Mouse (Mus musculus): Measurements from ENCODE around the gene Phb2. TPM values are rescaled to one million over a fixed set of nuclear protein-coding genes. Genes with fewer than 3 reads are reported as not detected.

Phb2 gene
- total RNA-seq, 2 experiments from 2014 or later = 121 to 124 TPM

GRCm38 (mm10) chr6:124765951-124766350 lies 53.8 kb downstream of the Phb2 start:
- no peak for DNase-seq (ENCODE audit: low spot score in 2 of 2)
- no peak overlapping the region for H3K27ac ChIP-seq
- TF ChIP-seq CTCF (conservative IDR thresholded peaks at IDR 0.05) = no peak
- H3K4me3 ChIP-seq = no peak overlapping the region

Small RNA genes within 50 kb of the gene (microRNA-seq; reads per million reads assigned to microRNA genes)
- gene Mir141 (3.1 to 3.2 reads per million in 2 experiments), gene Mir200c (29.6 to 45.0 reads per million in 2 experiments)

Other genes starting within 250 kb of the Phb2 start
- 100 to 1,000 TPM; 265 to 268 TPM for gene Clstn3, start 247.5 kb upstream of the Phb2 start, total RNA-seq (2021)
- gene C1rl, start 219.2 kb upstream of the Phb2 start, total RNA-seq (2021) = under 1 TPM; 0.27 to 0.28 TPM
- under 1 TPM; 0.72 to 0.86 TPM for gene C1ra, start 199.9 kb upstream of the Phb2 start, total RNA-seq (2021)
- gene C1s1, start 170.0 kb upstream of the Phb2 start, total RNA-seq (2021) = 1 to 10 TPM in 1 of 2 experiments, under 1 TPM in 1; 0.79 to 1.2 TPM
- not detected for gene C1rb, start 142.0 kb upstream of the Phb2 start, total RNA-seq (2021)
- under 1 TPM; 0.26 to 0.52 TPM for gene C1s2, start 76.3 kb upstream of the Phb2 start, total RNA-seq (2021)
- gene Lpcat3, start 49.3 kb upstream of the Phb2 start, total RNA-seq (2021) = 10 to 100 TPM; 31.0 to 32.6 TPM
- gene Emg1, start 158 bp upstream of the Phb2 start, total RNA-seq (2021) = 10 to 100 TPM; 58.0 to 58.7 TPM
- gene Ptpn6, start 26.4 kb downstream of the Phb2 start, total RNA-seq (2021) = 1 to 10 TPM; 5.5 to 6.6 TPM
- gene Grcc10, start 29.0 kb downstream of the Phb2 start, total RNA-seq (2021) = 100 to 1,000 TPM; 295 to 339 TPM
- gene Gm45234, start 43.7 kb downstream of the Phb2 start, total RNA-seq (2021) = not detected
- gene Atn1, start 44.2 kb downstream of the Phb2 start, total RNA-seq (2021) = 100 to 1,000 TPM; 159 to 164 TPM
- 1,000 to 10,000 TPM in 1 of 2 experiments, 100 to 1,000 TPM in 1; 981 to 1,025 TPM for gene Eno2, start 57.3 kb downstream of the Phb2 start, total RNA-seq (2021)
- gene Lrrc23, start 67.4 kb downstream of the Phb2 start, total RNA-seq (2021) = 1 to 10 TPM; 1.4 to 1.6 TPM
- gene Spsb2, start 96.3 kb downstream of the Phb2 start, total RNA-seq (2021) = 1 to 10 TPM; 3.4 to 4.6 TPM
- 100 to 1,000 TPM; 713 to 768 TPM for gene Tpi1, start 102.0 kb downstream of the Phb2 start, total RNA-seq (2021)
- 100 to 1,000 TPM; 185 to 198 TPM for gene Usp5, start 117.1 kb downstream of the Phb2 start, total RNA-seq (2021)
- 1 to 10 TPM in 1 of 2 experiments, under 1 TPM in 1; 0.47 to 1.3 TPM for gene Cdca3, start 117.2 kb downstream of the Phb2 start, total RNA-seq (2021)
- under 1 TPM in 1 of 2 experiments, not detected in 1; 0.20 TPM for gene Gnb3, start 127.9 kb downstream of the Phb2 start, total RNA-seq (2021)
- gene P3h3, start 145.4 kb downstream of the Phb2 start, total RNA-seq (2021) = 10 to 100 TPM; 33.7 to 36.7 TPM
- 100 to 1,000 TPM; 181 to 199 TPM for gene Gpr162, start 151.6 kb downstream of the Phb2 start, total RNA-seq (2021)
- under 1 TPM; 0.18 to 0.47 TPM for gene Cd4, start 175.9 kb downstream of the Phb2 start, total RNA-seq (2021)
- 1 to 10 TPM; 1.3 to 1.7 TPM for gene Lag3, start 199.4 kb downstream of the Phb2 start, total RNA-seq (2021)
- 1,000 to 10,000 TPM in 1 of 2 experiments, 100 to 1,000 TPM in 1; 991 to 1,057 TPM for gene Ptms, start 207.8 kb downstream of the Phb2 start, total RNA-seq (2021)
- 100 to 1,000 TPM; 627 to 642 TPM for gene Mlf2, start 219.1 kb downstream of the Phb2 start, total RNA-seq (2021)

Measured in layer of hippocampus, adult 2 months (tissue).